Mouse (Mus musculus) heart, embryonic 16.5 days (tissue): ENCODE measurements around the gene Mmp1b. TPM values are rescaled to one million over a fixed set of nuclear protein-coding genes. Genes with fewer than 3 reads are reported as not detected.
"Not testable (repeated sequence)": the region's sequence is repeated elsewhere in the genome, so short reads cannot be mapped to it uniquely, and the experiment has no call there.

Experiments used
- ATAC-seq: fragments of 200-750 bp; cut with Nextera tagmentation; replicated peaks from 2 replicates; pipeline ENCODE4 v1.8.0; 2017; ENCODE audit warnings: moderate number of reproducible peaks; ENCODE audit not compliant: insufficient read depth, low FRiP score; ENCODE audit errors: extremely low read depth
- H3K27ac ChIP-seq: fragments of 300-500 bp; sonication (generic); 2 replicates; pipeline ENCODE4 v1.5.1; 2014; ENCODE audit warnings: mild to moderate bottlenecking, low read length, control low read depth, moderate library complexity
- H3K27me3 ChIP-seq: fragments of 300-500 bp; sonication (generic); 2 replicates; pipeline ENCODE4 v1.6.1; 2014; ENCODE audit warnings: low read length, mixed read lengths; ENCODE audit not compliant: control insufficient read depth, insufficient read depth
- H3K36me3 ChIP-seq: fragments of 300-500 bp; sonication (generic); 2 replicates; pipeline ENCODE4 v1.6.1; 2014; ENCODE audit not compliant: control insufficient read depth, insufficient read depth
- H3K4me1 ChIP-seq: fragments of 300-500 bp; sonication (generic); 2 replicates; pipeline ENCODE4 v1.6.1; 2014; ENCODE audit warnings: low read length, mixed read lengths; ENCODE audit not compliant: control insufficient read depth, insufficient read depth
- H3K4me2 ChIP-seq: fragments of 300-500 bp; sonication (generic); 2 replicates; pipeline ENCODE4 v1.6.1; 2014; ENCODE audit warnings: low read depth, mild to moderate bottlenecking, control low read depth, low read length
- H3K4me3 ChIP-seq: fragments of 300-500 bp; sonication (generic); 2 replicates; pipeline ENCODE4 v1.5.1; 2014; ENCODE audit warnings: mild to moderate bottlenecking, control low read depth, low read length
- H3K9ac ChIP-seq: fragments of 300-500 bp; sonication (generic); 2 replicates; pipeline ENCODE4 v1.6.1; 2014; ENCODE audit warnings: low read length, control low read depth
- H3K9me3 ChIP-seq: fragments of 300-500 bp; sonication (generic); replicated peaks from 2 replicates; pipeline ENCODE4 v1.6.1; 2016; ENCODE audit warnings: low read length; ENCODE audit not compliant: control insufficient read depth
- WGBS: fragments of 180-500 bp; shearing (Covaris S2); extraction: QIAGEN DNeasy Blood & Tissue Kit; methylation state at CpG from one replicate; pipeline ENCODE4 v1.1.7; 2014; 5-methylcytosine and 5-hydroxymethylcytosine counted together
- polyA plus RNA-seq: library from polyadenylated mRNA; unstranded; fragments of >200 nt; fragmentation: Nextera tagmentation; extraction: Ambion mirVana; gene quantifications from 2 replicates; pipeline ENCODE4 v1.2.1, GENCODE M21; 2015

Mmp1b gene
- polyA plus RNA-seq = not detected in 2 replicates

- Histone ChIP-seq H3K27me3 (no peaks in the 10 kb centered on the region), H3K36me3 (no peaks in the 10 kb centered on the region), H3K4me2 (no peak within 1 kb of the TSS), H3K4me3 (no peak within 1 kb of the TSS), H3K27ac (no peak within 1 kb of the TSS), H3K4me1 (no peaks in the 10 kb centered on the region), H3K9ac (no peak within 1 kb of the TSS), H3K9me3 (no peaks in the 10 kb centered on the region; the same call in 1 of the 2 replicates)
- no peak for ATAC-seq
Observed at GRCm38 (mm10) chr9:7387947-7388346, at the start of gene Mmp1b. Mmp1b (minus strand) TSS chr9:7388047.

- H3K27ac ChIP-seq, H3K4me2 ChIP-seq, ATAC-seq, H3K9me3 ChIP-seq, H3K9ac ChIP-seq, H3K36me3 ChIP-seq, H3K4me3 ChIP-seq, H3K27me3 ChIP-seq, H3K4me1 ChIP-seq: not testable (repeated sequence)
- 81% methylated on average over 8 of the region's 8 CpGs for WGBS
Observed at GRCm38 (mm10) chr9:7396556-7396955, 8.7 kb upstream of the Mmp1b start.

- no peak overlapping the region for H3K4me3 ChIP-seq
- WGBS = 77% methylated on average over 3 of the region's 3 CpGs
- ATAC-seq = no peak
- H3K4me1 ChIP-seq = no peaks in the 10 kb centered on the region
- H3K9me3 ChIP-seq = no peaks in the 10 kb centered on the region
- no peak overlapping the region for H3K9ac ChIP-seq
- H3K27me3 ChIP-seq = no peaks in the 10 kb centered on the region
- no peak overlapping the region for H3K4me2 ChIP-seq
- H3K27ac ChIP-seq = no peak overlapping the region
- no peaks in the 10 kb centered on the region for H3K36me3 ChIP-seq
Observed at GRCm38 (mm10) chr9:7354535-7354934, 33.3 kb downstream of the Mmp1b start.

GRCm38 (mm10) chr9:7345513-7345912 is 42.3 kb downstream of the Mmp1b start:
- Histone ChIP-seq H3K4me2 (no peak overlapping the region), H3K9ac (no peak overlapping the region), H3K4me3 (no peak overlapping the region), H3K27me3 (no peaks in the 10 kb centered on the region), H3K4me1 (no peaks in the 10 kb centered on the region), H3K27ac (no peak overlapping the region), H3K36me3 (no peaks in the 10 kb centered on the region), H3K9me3 (no peaks in the 10 kb centered on the region)
- 81% methylated on average over 2 of the region's 2 CpGs for WGBS
- ATAC-seq = no peak

- Histone ChIP-seq H3K9ac (no peak within 1 kb of the TSS), H3K4me1 (no peaks in the 10 kb centered on the region), H3K36me3 (no peaks in the 10 kb centered on the region), H3K9me3 (no peaks in the 10 kb centered on the region), H3K4me3 (no peak within 1 kb of the TSS), H3K27ac (no peak within 1 kb of the TSS), H3K27me3 (no peaks in the 10 kb centered on the region), H3K4me2 (no peak within 1 kb of the TSS)
- no peak for ATAC-seq
Observed at GRCm38 (mm10) chr9:7344107-7344506, 43.7 kb downstream of the Mmp1b start, which contains the start of gene Mmp12. Mmp12 (plus strand) TSS chr9:7344381.

GRCm38 (mm10) chr9:7336740-7337483 is 50.9 kb downstream of the Mmp1b start:
- Histone ChIP-seq H3K27ac (no peak overlapping the region), H3K4me2 (no peak overlapping the region), H3K9ac (no peak overlapping the region), H3K4me1 (no peaks in the 10 kb centered on the region), H3K36me3 (no peaks in the 10 kb centered on the region), H3K9me3 (no peaks in the 10 kb centered on the region), H3K27me3 (no peaks in the 10 kb centered on the region), H3K4me3 (no peak overlapping the region)
- ATAC-seq = no peak

- H3K27ac ChIP-seq = no peak overlapping the region
- ATAC-seq = no peak
- no peak overlapping the region for H3K9ac ChIP-seq
- H3K36me3 ChIP-seq = no peaks in the 10 kb centered on the region
- WGBS = 84% methylated on average over 5 of the region's 6 CpGs
- H3K4me2 ChIP-seq = no peak overlapping the region
- no peaks in the 10 kb centered on the region for H3K27me3 ChIP-seq
- H3K9me3 ChIP-seq = no peaks in the 10 kb centered on the region
- no peak overlapping the region for H3K4me3 ChIP-seq
- H3K4me1 ChIP-seq = no peaks in the 10 kb centered on the region
Observed at GRCm38 (mm10) chr9:7335766-7336680, 51.8 kb downstream of the Mmp1b start.

GRCm38 (mm10) chr9:7331847-7332246 is 56.0 kb downstream of the Mmp1b start:
- Histone ChIP-seq H3K27ac (no peak overlapping the region), H3K9me3 (no peaks in the 10 kb centered on the region), H3K4me3 (no peak overlapping the region), H3K36me3 (no peaks in the 10 kb centered on the region), H3K4me2 (no peak overlapping the region), H3K4me1 (no peaks in the 10 kb centered on the region), H3K9ac (no peak overlapping the region), H3K27me3 (no peaks in the 10 kb centered on the region)
- ATAC-seq = no peak
